Mouse (Mus musculus): ENCODE results near the gene Rnf5.
A peak's percentile ranks its signal among the peaks of the same experiment; 100 is the strongest.

Gene Rnf5

DNA sequence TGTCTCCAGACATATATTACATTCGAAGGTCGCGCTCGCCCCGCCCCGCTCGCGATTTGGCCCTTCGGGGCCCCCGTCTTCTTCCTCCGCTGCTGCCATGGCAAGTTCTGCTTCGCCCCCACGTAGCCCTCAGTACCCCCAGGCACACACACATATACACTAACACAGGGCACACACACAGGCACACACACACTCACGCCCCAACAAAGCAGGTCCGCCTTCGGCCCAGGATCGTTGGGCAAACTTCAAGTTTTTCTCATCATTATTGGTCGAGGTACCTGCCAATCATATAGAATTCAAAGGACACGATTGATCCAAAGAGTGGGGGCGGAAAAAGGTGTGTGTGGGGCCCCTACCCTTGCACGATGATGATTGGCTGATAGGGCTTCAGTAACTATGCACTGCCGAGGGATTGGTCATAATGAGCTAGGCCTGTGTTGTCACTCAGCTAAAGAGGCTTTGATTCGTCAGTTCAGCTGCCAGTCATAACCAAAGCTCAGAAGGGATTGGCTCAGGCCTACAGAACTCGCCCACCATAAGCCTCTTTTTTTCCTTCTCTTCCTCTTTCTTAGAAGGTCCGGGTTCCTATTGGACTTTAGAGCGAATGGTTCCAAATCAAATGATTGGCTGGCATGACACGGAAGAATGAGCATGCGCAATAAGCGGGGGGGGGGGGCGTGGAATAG is at the start of gene Rnf5:
Rnf5 (minus strand) TSS at position 316 of the 686 bp plus-strand sequence.
- peak; percentile 100 for DNase-seq (ENCODE audit: extremely low read depth, low read depth, low spot score)

DNA sequence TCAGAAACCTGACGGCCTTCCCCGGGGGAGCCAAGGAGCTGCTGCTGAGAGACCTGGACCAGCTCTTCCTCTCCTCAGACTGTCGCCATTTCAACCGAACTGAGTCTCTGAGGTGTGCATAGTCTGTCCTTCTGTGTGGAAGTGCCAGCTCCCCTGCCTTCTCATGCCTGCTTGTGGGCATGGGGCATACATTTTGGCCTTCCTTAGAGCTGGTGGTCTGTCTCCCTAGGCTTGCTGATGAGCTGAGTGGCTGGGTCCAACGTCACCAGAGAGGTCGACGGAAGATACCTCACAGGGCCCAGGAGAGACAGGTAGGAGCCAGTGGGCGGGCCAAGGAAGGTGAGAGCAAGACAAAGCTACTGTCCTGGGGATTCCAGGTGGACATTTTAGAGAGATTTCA is 49.5 kb upstream of the Rnf5 start:
- no peak for DNase-seq (ENCODE audit: extremely low read depth, low read depth, low spot score)

DNA sequence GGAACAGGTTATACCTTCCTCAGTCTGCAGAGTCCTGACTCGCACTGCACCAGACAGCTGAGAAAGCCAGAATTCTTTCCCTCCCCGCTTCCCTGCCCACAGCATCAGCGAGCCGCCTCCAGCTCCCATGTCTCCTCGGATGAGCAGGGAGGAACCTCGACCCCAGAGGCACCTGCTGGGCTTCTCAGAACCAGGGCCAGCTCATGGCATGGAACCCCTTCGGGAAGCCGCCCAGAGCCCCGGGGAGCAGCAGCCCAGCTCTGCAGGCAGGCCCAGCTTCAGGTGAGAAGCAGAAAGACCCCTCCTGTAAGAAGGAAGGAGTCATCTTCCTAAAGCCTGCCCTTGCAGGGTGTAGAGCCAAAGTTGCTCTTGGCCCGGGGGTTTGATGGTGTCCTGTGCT is 49.1 kb upstream of the Rnf5 start:
- no peak for DNase-seq (ENCODE audit: extremely low read depth, low read depth, low spot score)

DNA sequence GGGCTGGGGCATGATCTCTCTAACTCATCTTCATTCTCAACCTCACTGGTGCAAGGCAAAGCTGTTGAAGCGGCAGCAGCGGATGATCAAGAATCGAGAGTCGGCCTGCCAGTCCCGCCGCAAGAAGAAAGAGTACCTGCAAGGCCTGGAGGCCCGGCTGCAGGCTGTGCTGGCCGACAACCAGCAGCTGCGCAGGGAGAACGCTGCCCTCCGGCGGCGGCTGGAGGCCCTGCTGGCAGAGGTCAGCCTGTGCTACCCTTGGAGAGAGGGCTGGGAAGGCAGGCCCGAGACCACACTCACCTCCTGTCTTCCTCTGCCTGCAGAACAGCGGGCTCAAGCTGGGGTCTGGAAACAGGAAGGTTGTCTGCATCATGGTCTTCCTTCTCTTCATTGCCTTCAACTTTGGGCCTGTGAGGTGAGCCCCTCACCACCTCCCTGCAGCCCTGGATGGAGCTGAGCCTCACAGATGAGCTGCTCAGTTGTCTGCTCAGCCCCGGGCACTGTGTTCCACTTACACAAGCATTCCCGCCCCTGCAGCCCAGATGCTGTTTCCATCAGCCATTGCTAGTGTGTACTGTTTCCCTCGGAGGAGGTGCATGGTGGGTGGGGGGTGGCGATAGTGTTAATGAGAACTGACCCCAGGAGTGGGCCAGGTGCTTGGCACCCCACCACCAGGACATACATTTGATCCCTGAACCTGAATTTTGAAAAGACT is 48.2 kb upstream of the Rnf5 start:
- no peak for DNase-seq (ENCODE audit: extremely low read depth, low read depth, low spot score)

DNA sequence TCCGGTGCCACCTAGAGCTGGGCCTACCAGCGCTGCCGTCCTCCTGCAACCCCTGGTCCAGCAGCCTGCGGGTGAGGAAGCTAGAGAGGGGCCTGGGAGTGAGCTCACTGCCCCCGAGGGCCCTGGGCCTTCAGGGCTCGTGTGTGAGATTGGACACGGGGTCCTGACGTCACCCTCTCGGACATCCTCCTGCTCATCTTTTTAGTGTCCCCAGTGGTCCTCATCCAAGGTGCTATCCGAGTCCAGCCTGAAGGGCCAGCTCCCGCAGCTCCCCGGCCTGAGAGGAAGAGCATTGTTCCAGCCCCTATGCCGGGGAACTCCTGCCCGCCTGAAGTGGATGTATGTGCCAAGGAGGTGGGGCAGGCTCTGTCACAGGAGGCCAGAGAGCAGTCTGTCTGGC is 47.3 kb upstream of the Rnf5 start:
- DNase-seq (ENCODE audit: extremely low read depth, low read depth, low spot score), result no peak

DNA sequence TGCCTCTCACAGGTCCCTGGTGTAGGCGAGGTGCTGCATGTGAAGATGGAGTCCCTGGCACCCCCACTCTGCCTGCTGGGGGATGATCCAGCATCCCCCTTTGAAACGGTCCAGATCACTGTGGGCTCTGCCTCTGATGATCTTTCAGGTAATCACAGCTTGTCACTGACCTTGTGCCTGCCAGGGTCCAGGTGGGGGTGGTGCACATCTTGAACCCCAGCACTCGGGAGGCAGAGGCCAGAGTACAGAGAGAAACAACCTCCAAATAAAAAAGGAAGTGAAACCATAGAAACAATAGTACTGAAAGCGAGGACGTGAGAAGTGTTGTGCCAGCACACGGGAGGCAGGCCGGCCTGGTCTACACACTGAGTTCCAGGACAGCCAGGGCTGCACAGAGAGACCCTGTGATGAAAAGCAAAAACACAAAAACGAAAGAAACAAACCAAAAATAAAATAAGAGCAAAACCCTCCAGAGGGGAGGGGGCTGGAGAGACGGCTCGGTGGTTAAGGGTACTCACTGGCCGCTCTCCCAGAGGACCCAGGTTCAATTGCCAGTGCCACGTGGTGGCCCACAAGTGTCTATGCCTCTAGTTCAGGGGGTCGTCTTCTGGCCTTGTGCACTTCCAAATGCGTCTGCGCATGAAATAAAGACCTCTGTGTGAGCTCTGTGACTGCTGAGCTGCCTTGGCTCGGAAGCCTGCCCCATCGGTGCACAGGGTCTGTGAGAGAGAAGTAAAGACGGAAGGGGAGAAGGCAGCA is 45.8 kb upstream of the Rnf5 start:
- no peak for DNase-seq (ENCODE audit: extremely low read depth, low read depth, low spot score)

DNA sequence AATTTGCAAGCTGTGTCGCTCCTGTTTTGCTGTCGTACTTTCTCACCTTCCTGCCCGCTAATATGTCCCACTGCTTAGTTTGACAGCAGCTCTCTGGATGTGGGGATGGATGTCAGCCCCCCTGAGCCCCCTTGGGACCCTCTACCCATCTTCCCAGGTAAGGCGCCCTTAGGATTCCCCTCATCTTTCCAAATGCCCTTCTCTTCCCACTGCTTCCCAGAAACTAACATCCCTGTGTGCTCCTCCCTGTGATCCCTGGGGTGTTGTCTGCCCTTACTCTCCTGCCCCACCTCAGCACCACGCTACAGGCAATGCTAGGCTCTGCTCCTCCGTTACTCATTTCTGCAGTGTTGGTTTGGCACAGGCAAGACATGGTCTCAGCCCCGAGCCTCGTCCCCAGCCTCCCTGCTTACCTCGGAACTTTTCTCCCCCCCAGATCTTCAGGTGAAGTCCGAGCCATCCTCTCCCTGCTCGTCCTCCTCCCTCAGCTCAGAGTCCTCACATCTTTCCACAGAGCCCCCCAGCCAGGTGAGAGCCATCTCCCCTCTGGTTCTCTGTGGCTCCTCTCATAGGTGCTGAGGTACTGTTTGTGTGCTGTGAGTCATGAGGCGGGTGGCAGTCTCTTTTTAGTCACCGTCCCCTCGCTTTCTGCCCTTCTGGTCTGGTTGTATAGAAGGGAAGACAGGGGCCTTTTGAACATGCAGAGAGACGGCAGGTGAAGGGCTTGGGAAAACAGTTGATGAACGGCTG is 44.8 kb upstream of the Rnf5 start:
- DNase-seq (ENCODE audit: extremely low read depth, low read depth, low spot score), result no peak

DNA sequence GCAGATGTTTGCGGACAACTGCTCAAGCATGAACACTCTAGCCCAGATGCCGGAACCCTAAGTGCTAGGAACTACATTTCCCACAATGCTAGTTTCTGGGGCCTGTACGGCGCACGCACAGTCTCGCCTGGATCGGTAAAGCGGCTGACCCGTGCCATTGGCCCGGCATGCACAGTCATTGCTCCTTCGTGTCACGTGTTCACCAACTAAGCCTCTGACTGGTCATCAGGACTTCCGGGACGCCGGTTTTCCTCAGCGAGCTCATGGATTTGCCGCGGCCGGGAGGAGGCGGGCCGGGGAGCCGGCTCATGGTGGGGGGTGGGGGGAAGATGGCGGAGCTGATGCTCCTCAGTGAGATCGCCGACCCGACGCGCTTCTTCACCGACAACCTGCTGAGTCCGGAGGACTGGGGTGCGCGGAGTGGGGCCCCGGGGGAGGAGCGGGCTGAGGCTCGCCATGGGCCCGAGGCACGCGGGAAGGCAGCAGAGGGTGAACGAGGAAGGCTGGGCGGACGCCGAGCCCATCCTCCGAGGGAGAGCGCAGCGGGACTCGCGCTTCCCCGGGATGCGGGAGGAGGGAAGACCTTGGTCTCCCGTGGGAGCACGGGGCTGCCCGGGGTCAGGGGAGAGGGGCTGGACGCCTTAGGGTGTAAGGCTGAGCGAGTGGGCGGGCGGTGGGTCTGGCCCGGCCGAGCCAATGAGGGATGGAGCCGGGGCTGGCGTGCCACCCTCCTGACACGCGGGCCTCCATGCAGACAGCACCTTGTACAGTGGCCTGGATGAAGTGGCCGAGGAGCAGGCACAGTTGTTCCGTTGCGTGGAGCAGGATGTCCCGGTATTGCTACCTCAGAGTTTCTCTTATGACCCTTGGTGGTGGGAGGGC is 43.7 kb upstream of the Rnf5 start, which contains the start of gene Atf6b:
Atf6b (plus strand) TSS at position 241 of the 882 bp plus-strand sequence.
- DNase-seq (ENCODE audit: extremely low read depth, low read depth, low spot score), result peak; percentile 86

DNA sequence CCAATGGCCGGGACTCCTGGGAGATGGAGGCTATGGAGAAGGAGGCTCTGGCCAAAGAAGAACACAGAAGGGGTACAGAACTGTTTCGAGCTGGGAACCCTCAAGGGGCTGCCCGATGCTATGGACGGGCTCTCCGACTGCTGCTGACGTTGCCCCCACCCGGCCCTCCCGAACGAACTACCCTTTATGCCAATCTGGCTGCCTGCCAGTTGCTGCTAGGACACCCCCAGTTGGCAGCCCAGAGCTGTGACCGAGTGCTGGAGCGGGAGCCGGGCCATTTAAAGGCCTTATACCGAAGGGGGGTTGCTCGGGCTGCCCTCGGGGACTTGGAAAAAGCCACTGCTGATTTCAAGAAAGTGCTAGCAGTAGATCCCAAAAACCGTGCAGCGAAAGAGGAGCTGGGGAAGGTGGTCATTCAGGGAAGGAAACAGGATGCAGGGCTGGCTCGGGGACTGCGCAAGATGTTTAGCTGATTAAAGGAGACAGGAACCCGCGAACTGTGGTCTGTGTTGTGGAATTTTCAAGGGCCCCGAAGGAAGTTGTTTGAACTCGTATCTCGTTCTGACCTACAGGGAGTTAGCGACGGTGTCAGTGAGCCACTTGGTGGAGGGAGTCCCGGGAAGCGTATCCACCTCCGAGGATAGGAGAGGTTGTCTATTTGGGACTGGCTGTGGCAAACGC is 42.5 kb upstream of the Rnf5 start:
- no peak for DNase-seq (ENCODE audit: extremely low read depth, low read depth, low spot score)

DNA sequence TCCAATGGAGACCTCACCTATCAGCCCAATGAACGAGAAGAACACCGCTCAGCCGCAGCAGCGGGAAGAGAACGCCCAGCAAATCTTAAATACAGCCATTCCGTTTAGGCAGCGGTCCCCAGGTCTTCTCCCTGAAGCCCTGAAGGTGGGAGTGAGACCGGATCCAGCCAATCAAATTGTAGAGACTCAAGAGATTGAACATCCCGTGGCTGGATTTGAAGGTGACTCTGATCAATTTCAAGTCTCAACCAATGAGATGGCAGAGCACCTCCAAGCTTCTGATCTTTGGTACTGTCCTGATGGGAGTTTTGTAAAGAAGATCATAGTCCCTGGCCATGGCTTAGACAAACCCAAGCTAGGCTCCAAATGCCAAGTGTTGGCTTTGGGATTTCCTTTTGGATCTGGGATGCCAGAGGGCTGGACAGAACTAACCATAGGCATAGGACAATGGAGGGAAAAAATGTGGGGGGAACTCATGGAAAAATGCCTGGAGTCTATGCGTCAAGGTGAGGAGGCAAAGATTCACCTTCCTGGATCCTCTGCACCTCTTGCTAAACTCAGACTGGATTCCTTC is 41.9 kb upstream of the Rnf5 start:
- no peak for DNase-seq (ENCODE audit: extremely low read depth, low read depth, low spot score)

DNA sequence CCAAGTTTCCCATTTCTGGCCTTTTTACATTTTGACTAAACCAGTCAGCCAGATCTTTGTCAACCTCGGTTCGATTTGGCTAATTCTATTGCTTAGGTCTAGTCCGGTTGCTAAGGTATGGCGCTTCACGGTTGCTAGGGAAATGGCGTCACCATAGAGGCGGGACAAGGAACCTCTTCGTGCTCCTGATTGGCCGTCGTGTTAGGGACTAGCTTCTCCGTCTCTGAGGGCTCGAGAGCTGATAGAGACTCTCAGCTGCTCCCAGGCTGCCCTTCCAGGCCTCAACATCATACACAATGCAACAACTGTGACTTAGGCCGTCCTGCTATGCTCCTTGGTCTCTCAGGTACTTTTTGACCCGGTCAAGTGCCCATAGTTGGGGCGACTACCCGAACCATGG is 41.1 kb upstream of the Rnf5 start, which contains the start of gene Fkbpl:
Fkbpl (plus strand) TSS at position 157 of the 400 bp plus-strand sequence.
- DNase-seq (ENCODE audit: extremely low read depth, low read depth, low spot score), result no peak

DNA sequence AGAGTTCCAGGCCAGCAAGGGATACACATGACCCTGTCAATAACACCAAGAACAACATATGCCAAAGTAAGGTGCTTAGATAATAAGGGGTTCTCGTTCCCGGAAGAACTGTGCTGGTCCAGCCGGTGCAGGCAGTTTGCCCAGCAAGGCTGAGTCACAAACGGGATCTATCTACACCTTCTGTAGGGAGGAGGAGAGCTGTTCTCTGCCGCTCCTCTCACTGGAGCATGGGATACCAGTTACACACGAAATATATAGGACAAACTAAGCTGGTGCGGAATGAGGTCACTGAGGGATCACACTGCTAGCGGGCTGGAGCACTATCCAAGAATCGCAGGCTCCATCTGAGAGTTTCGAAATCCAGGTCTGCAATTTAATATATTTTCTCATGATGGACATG is 40.5 kb upstream of the Rnf5 start:
- no peak for DNase-seq (ENCODE audit: extremely low read depth, low read depth, low spot score)

DNA sequence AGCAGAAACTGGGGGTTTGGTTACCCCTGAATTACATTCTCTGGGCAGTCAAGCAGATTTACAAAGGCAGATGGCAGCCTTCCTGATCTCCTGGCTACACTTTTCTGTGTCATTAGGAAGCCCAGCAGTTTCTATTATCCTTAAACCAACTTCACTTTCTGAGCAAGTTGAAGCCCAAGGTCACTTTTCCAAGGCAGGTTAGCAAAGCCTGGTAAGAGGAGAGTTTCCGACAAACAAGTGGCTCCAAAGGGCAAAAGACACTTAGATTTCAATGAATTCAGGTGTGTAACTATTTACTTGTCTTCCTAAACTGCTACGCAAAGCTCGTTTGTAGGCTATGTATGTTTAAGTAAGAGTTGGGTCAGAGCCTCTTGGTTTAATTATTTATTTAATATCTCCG is 39.9 kb upstream of the Rnf5 start:
- DNase-seq (ENCODE audit: extremely low read depth, low read depth, low spot score), result no peak

DNA sequence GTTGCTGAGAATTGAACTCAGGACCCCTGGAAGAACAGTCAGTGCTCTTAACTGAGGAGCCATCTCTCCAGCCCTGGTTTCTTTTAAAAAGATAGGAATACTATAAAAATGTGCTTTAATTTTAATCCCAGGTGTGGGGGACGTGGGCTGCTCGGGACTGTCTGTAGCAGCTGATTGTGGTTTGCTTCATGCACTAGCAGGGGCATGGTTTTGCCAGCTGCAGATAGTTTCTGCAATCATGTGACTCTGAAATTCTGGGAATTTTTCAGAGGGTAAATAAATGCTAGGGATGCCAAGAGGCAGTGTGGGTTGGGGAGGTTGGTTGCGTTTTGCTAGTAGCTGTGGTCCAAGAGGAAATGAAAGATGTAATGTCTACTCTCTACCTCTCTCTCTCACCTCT is 38.5 kb upstream of the Rnf5 start:
- no peak for DNase-seq (ENCODE audit: extremely low read depth, low read depth, low spot score)

DNA sequence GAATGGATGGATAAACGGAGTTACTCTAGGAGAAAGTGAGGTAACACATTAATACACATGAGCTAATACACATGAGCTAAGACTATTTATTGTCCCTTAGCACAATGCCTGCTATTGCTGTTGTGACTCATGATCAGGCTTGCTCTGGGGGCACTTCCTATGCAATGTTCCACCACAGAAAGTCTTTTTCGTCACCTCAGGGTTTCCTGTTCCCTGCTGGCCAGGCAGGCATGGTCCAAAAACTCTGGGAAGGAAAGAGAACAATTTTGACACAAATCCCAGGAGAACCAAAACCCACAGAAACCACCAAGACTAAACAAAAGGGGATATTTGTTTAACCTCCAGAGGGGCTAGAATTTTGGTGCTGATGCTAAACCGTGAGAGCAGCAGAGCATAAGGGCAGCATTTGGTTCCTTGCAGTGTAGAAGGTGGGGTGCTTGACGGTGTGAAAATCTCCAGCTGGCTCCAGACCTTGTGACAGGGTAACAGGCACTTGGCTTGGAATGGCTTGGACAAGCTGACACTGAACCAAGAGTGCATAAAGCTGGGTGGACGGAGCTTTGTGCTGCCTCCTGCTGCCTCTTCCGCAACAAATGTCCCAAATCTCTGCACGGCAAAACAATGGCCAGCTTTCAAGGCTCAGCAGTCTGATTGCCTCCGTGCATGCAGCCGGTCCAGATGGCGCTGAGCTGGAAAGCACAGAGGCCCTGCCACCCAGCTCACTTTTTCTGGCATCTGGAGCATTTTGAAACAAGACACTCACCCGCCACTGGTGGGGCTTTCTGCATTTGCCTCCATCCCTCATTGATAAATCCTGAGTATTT is 37.5 kb upstream of the Rnf5 start:
- no peak for DNase-seq (ENCODE audit: extremely low read depth, low read depth, low spot score)

DNA sequence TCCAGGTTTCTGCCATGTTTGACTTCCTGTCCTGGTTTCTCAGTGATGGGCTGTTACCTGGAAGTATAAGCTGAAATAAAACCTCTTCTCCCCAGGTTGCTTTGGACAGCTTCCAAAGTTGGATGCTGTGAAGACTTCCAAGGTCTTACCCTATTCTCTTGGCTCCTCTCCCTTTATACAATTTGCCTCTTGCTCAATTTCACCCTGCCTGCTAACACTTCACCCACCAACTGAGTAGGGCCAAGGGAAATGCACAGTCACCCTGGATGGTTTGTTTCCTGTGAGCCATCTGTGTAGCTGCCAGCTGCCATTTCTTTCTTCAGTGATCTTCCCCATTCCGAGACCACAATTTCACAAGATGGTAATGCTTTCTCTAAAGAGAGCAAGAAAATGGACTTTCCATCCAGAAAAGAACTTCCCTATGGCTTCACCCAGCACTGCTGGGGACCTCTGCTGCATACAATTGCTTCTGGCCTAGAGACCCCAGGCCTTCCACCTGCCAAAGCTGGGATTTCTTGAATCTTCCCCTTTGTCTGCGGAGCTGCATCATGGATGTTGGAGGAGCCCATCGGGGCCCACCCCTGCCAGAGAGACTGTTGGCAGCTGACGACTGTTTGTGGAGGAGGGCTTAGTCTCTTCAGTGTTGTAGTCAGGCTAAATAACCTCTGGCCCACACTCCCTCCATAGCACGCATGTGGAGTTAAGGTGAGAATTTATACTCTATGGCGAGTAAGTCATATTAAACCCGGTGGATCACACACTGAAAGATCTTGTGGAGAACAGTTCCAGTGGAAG is 36.2 kb upstream of the Rnf5 start:
- no peak for DNase-seq (ENCODE audit: extremely low read depth, low read depth, low spot score)

DNA sequence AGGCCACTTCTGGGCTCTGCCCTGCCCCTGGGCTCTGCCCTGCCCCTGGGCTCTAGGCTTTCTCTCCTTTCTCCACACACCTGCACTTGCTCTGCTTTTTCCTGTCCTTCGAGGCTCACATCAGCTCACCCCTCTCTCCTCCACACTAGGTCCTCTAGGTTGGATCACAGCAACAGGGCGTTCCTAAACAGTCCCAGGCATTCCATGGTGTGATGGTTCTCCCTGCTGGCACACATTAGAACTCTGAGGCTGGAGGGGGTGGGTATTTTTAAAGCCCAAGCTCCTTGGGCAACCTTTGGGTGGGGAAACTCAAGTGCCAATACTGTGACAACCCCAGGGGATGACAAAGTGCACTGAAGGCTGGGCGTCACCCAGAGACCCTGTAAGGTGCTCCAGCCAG is 34.0 kb upstream of the Rnf5 start:
- DNase-seq (ENCODE audit: extremely low read depth, low read depth, low spot score), result no peak

DNA sequence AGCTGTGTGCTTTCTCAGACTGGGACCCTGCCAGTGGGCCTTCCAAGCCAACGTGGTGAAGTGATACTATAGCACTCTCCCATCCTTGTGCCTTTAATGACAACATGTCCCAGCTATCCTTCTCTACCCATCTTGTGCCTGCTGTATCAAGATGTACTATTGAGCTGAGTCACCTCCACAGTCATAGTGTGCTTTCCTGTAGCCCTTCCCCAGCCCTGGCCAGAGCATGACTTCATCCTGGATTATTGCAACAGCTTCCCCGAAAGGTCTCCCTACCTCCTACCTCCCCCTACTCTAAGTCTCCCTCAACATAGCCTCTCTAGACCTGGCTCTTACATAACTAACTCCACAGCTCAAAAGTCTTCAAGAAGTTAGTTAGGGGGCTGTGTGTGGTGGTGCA is 32.2 kb upstream of the Rnf5 start:
- no peak for DNase-seq (ENCODE audit: extremely low read depth, low read depth, low spot score)
